Mouse (Mus musculus): ENCODE data around the gene Soga1.

Soga1 gene

GRCm38 (mm10) chr2:157079701-157080180, 687 bp upstream of the Soga1 start:
- no peak for DNase-seq (ENCODE audit: low read depth)

GRCm38 (mm10) chr2:157078059-157078792, 828 bp downstream of the Soga1 start:
- no peak for DNase-seq (ENCODE audit: low read depth)

GRCm38 (mm10) chr2:157077641-157078058, 1.4 kb downstream of the Soga1 start:
- no peak for DNase-seq (ENCODE audit: low read depth)

DNA sequence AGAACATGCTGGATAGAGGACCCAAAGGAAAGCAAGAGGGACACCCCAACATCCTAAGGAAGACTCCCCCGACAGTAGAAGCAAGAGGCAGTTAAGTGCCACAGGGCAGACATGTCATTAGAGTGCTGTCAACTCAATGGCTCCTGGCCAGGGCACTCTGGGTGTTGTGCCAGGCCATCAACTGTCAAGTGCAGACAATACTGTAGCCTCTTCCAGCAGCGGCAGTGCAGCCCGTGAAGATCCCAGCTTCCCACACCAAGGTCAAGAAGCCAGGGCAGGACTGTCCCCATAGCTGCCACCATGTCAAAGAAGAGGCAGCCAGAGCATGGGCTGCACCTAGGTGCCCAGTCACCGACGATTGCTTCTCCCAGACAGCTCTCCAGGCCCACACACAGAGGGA, 1.9 kb downstream of the Soga1 start:
- DNase-seq (ENCODE audit: low read depth) = no peak

DNA sequence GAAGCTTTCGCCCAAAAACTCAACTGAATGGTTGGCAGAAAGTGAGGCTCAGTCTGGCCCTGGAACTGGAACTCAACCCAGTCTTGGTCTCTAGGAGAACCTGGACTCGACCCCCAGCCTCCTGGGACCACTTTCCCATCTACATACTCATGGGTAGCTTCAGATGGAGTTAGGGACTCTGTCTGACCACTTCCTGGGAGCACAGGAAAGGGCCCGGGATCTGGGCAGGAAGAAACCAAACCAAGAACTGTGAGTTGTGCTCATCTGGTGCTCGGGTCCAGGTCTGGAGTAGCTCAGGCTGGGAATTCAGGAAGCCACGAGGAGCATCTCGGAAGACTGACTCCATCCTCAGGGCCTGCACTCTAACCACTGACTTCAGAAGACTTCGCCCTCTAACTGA, 2.5 kb downstream of the Soga1 start:
- no peak for DNase-seq (ENCODE audit: low read depth)

- DNase-seq (ENCODE audit: low read depth) = no peak
These were observed 3.4 kb downstream of the Soga1 start for GRCm38 (mm10) chr2:157075685-157076084.

- DNase-seq (ENCODE audit: low read depth) = no peak
These were observed 3.8 kb downstream of the Soga1 start for GRCm38 (mm10) chr2:157075226-157075625.

- DNase-seq (ENCODE audit: low read depth) = no peak
These were observed 4.3 kb downstream of the Soga1 start for GRCm38 (mm10) chr2:157074772-157075171.

GRCm38 (mm10) chr2:157074186-157074724, 4.8 kb downstream of the Soga1 start:
- DNase-seq (ENCODE audit: low read depth) = no peak

GRCm38 (mm10) chr2:157073378-157074052, 5.5 kb downstream of the Soga1 start:
- no peak for DNase-seq (ENCODE audit: low read depth)

- no peak for DNase-seq (ENCODE audit: low read depth)
These were observed 6.6 kb downstream of the Soga1 start for GRCm38 (mm10) chr2:157072316-157072990.

GRCm38 (mm10) chr2:157071556-157071955, 7.5 kb downstream of the Soga1 start:
- peak; percentile 75 for DNase-seq (ENCODE audit: low read depth)

DNA sequence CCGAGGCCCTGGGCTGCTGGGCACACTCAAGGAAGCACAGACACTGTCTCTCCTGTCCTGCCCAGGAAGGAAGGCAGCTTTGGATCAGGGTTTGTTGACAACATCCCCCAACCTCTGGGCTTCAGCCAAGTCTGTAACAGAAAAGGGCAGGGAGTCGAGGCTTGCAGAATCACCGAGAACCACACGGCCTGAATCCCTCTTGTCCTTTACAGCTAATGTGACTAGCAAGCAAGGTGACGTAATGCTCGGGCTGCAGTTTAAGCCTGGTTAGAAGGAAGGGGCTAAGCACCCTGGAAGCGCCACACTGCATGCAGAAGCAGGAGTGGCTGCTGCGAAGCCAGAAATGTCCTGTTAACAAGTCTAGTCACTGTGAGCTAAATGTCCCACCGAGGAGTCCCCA, 8.7 kb downstream of the Soga1 start:
- no peak for DNase-seq (ENCODE audit: low read depth)

- DNase-seq (ENCODE audit: low read depth) = no peak
These were observed 9.2 kb downstream of the Soga1 start for GRCm38 (mm10) chr2:157069755-157070315.

DNA sequence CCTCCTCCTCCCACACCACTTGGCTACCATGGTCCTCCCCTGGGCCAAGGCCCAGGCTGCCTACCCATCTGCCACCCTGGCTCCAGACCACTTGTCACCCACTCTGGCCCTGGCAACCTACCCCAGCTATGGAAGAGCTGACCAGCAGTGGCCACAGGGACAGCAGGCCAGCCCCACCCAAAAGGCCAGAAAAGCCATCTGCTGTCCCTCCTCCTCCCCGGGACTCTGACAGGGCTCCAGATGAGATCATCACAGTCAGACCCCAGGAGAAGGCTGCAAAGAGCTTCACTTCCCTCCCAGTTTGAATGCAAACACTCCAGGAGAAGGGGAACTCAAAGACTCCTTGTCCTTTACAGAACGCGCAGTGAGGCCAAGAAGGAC, 9.7 kb downstream of the Soga1 start:
- no peak for DNase-seq (ENCODE audit: low read depth)

DNA sequence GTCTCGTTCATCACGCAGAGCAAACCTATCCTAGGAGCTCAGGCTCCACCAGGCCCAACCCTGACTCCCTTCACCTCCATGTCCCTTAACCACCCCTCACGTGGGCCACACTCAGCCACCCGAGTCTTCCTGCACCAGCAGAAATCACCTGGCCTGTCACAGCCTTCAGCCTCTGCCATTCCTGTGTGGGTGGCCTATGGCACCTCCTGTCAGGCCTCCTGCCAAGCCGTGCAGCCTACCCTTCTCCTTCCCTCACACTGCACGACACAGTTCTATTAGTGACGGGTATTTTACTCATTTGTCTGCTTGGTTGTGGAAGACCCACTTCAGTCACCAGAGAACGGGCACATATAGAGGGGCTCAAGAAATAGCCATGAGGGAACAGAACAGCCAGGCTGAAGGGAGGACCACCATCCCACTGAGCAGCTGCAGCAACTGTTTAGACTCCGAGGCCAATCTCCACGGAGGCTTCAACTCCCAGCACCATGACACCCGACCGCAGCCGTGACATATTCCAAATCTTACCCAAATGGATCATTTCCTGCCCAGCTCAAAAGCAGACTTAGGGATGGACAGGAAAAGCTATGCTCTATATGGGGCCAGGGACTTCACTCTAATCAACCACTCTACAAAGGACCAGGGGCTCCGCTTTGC, 10.2 kb downstream of the Soga1 start:
- DNase-seq (ENCODE audit: low read depth) = no peak

DNA sequence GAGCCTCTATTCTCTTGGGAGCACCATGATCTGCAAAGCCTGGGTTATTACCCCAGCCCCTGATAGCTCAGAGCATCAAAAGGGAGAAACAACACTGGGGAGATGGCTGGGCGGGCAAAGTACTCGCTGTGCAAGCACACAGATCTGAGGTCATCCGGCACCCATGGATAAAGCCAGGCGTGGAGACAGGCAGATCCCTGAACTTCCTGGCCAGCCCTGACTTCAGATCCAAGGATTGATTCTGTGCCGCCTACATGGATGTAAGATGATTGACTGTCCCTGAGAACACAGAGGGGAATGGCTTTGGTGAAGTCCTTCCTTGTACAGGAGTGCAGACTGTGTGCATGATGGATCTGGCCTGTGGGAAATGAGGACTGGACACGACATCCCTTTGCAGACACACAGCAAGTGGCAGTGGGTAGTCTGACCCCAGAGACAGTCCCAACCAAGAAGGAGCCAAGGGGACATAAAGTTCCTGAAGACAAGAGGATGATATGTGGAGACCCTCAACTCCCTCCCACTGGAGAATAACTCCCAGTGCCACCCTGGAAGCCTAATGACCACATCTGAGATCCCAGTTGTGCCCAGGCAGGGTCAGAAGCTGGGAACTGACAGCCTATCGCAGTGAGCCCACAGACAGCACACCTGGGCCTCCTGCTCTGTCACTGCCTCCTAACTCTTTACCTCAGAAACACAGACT, 12.2 kb downstream of the Soga1 start:
- DNase-seq (ENCODE audit: low read depth) = no peak

- no peak for DNase-seq (ENCODE audit: low read depth)
These were observed 13.2 kb downstream of the Soga1 start for GRCm38 (mm10) chr2:157065879-157066226.

- no peak for DNase-seq (ENCODE audit: low read depth)
These were observed 13.8 kb downstream of the Soga1 start for GRCm38 (mm10) chr2:157064978-157065878.

- DNase-seq (ENCODE audit: low read depth) = no peak
These were observed 14.9 kb downstream of the Soga1 start for GRCm38 (mm10) chr2:157064136-157064535.
